Mouse (Mus musculus) forebrain, embryonic 15.5 days (tissue): ENCODE measurements around the gene Zfp729a. TPM values are rescaled to one million over a fixed set of nuclear protein-coding genes. Genes with fewer than 3 reads are reported as not detected.
A peak's percentile ranks its signal among the peaks of the same experiment; 100 is the strongest.
"Not testable (repeated sequence)": the region's sequence is repeated elsewhere in the genome, so short reads cannot be mapped to it uniquely, and the experiment has no call there.

ENCODE experiments used
- ATAC-seq: fragments of 200-750 bp; cut with Nextera tagmentation; replicated peaks from 2 replicates; pipeline ENCODE4 v1.8.0; 2017; ENCODE audit warnings: mild to moderate bottlenecking, moderate TSS enrichment, moderate library complexity
- H3K27ac ChIP-seq: fragments of 300-500 bp; sonication (generic); replicated peaks from 2 replicates; pipeline ENCODE4 v1.5.1; 2015; ENCODE audit warnings: mild to moderate bottlenecking, inconsistent platforms
- H3K27me3 ChIP-seq: fragments of 300-500 bp; sonication (generic); 2 replicates; pipeline ENCODE4 v1.6.1; 2015; ENCODE audit warnings: inconsistent platforms
- H3K36me3 ChIP-seq: fragments of 300-500 bp; sonication (generic); 2 replicates; pipeline ENCODE4 v1.6.1; 2015; ENCODE audit warnings: mild to moderate bottlenecking, inconsistent platforms
- H3K4me1 ChIP-seq: fragments of 300-500 bp; sonication (generic); 2 replicates; pipeline ENCODE4 v1.6.1; 2015; ENCODE audit warnings: inconsistent platforms
- H3K4me2 ChIP-seq: fragments of 300-500 bp; sonication (generic); replicated peaks from 2 replicates; pipeline ENCODE4 v1.6.1; 2015; ENCODE audit warnings: mild to moderate bottlenecking, inconsistent platforms
- H3K4me3 ChIP-seq: fragments of 300-500 bp; sonication (generic); 2 replicates; pipeline ENCODE4 v1.5.1; 2015; ENCODE audit warnings: mild to moderate bottlenecking, inconsistent platforms
- H3K9ac ChIP-seq: fragments of 300-500 bp; sonication (generic); replicated peaks from 2 replicates; pipeline ENCODE4 v1.6.1; 2015; ENCODE audit warnings: mild to moderate bottlenecking, inconsistent platforms
- H3K9me3 ChIP-seq: fragments of 300-500 bp; sonication (generic); 2 replicates; pipeline ENCODE4 v1.6.1; 2016; ENCODE audit warnings: inconsistent platforms
- WGBS: fragments of 180-500 bp; shearing (Covaris S2); methylation state at CpG from one replicate; pipeline ENCODE4 v1.1.7; 2015; ENCODE audit warnings: mixed read lengths; 5-methylcytosine and 5-hydroxymethylcytosine counted together
- polyA plus RNA-seq: library from polyadenylated mRNA; unstranded; fragments of >200 nt; fragmentation: Nextera tagmentation; extraction: Ambion mirVana; gene quantifications from 2 replicates; pipeline ENCODE4 v1.2.1, GENCODE M21; 2015

The Zfp729a gene
- polyA plus RNA-seq = 3.5 and 4.1 TPM in 2 replicates

DNA sequence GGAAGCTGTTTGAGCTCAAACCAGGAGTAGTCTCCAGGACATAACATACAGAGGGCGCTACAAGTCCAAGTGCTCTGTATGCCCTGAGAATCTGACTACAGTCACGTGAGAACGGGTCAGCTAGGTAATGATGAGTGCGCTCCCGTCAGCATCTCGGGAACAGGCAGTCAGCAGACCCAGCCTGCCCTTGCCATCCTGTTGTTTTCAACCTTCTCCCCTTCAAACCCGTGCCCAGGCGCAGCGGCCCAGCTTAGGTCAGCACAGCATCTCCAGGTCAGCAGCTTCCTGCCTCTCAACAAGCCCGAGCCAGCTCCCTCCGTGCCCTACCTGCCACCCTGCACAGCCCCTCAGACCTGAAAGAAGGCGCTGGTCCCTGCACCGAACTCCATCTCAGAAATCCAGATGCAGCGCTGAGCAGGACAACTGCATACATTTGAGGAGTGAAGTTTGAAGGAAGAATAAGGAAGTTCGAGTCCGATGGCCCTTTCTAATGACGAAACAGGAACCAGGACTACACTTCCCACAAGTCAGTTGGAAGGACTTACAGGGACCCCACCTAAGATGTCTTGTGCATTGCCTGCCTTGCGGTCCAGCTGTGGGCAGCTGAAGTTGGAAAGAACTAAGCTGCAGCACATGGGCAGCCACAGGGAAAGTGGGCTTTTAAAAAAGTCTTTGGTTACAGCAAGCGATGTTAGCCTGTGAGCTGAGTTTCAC is at the start of gene Zfp729a, which contains the start of gene Gm49345:
TSS of gene Zfp729a (minus strand) at position 498 of the 714 bp plus-strand sequence.
TSS of gene Gm49345 (minus strand) at position 476 of the 714 bp plus-strand sequence.
- under 1% methylated on average over 19 of the region's 19 CpGs for WGBS
- no peaks in the 10 kb centered on the region for H3K27me3 ChIP-seq
- no peaks in the 10 kb centered on the region for H3K9me3 ChIP-seq
- peak; percentile 99 for ATAC-seq
- peak within 1 kb of the TSS; percentile 72 for H3K9ac ChIP-seq
- no peaks in the 10 kb centered on the region for H3K36me3 ChIP-seq
- peaks cover 9% of the 10 kb centered on the region; the same call in 1 of the 2 replicates for H3K4me1 ChIP-seq
- peak within 1 kb of the TSS; percentile 14; the same call in 1 of the 2 replicates for H3K27ac ChIP-seq
- H3K4me2 ChIP-seq = peak within 1 kb of the TSS; percentile 72
- H3K4me3 ChIP-seq = peak within 1 kb of the TSS; percentile 86

DNA sequence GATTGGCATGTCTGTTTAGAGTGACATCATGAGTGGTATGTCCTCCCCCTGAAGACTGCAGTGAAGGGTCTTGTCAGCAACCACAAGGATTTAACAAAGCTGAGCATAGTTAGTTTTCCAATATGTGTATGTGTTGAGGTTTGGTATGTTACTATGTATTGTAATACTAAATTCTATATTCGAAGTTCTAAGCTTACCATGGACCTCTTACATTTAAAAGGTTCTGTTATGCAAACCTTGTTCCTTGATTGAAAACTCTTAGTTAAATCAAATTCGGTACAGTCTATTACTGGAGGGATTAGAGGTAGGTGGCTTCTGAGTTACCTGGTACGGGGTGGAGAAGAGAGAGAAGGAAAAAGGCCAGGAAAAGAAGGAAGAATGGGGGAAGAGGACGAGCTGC is 49.4 kb upstream of the Zfp729a start, which contains the start of gene Zfp738:
TSS of gene Zfp738 (minus strand) at position 101 of the 400 bp plus-strand sequence.
- H3K36me3 ChIP-seq = no peaks in the 10 kb centered on the region
- no peak within 1 kb of the TSS for H3K4me3 ChIP-seq
- H3K4me2 ChIP-seq = no peak within 1 kb of the TSS
- H3K9me3 ChIP-seq = no peaks in the 10 kb centered on the region
- no peak for ATAC-seq
- H3K9ac ChIP-seq = no peak within 1 kb of the TSS
- WGBS = 77% methylated on average over 4 of the region's 4 CpGs
- H3K27me3 ChIP-seq = no peaks in the 10 kb centered on the region
- peaks cover 8% of the 10 kb centered on the region for H3K4me1 ChIP-seq
- H3K27ac ChIP-seq = no peak within 1 kb of the TSS

DNA sequence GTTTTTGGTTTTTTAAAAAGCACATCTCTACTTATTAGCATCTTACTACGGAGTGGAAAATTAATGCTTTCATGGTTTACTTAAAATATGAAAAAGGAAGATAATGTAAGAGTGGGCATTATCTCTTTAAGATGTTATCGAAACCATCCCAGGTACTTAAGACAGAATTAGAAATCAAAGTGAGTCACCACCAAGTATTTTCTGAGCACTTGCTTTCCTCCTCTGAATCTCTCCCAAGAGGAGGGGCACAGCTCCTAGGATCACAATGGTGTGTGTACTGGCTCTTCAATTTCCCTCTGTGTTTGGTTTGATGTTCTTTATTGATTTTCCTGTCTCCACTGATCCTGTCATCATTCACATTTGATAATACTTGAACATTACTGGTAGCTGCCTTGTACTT is 46.2 kb upstream of the Zfp729a start:
- Histone ChIP-seq H3K9ac (0 out of 2 replicates have a peak overlapping the region, but pooled peaks have one; percentile 79), H3K4me2 (peak overlapping the region; percentile 87), H3K4me3 (peak overlapping the region; percentile 86)
- H3K27me3 ChIP-seq, H3K4me1 ChIP-seq, H3K36me3 ChIP-seq, H3K9me3 ChIP-seq, H3K27ac ChIP-seq: not testable (repeated sequence)
- WGBS = 69% methylated on average over 2 of the region's 2 CpGs
- ATAC-seq = peak; percentile 34

DNA sequence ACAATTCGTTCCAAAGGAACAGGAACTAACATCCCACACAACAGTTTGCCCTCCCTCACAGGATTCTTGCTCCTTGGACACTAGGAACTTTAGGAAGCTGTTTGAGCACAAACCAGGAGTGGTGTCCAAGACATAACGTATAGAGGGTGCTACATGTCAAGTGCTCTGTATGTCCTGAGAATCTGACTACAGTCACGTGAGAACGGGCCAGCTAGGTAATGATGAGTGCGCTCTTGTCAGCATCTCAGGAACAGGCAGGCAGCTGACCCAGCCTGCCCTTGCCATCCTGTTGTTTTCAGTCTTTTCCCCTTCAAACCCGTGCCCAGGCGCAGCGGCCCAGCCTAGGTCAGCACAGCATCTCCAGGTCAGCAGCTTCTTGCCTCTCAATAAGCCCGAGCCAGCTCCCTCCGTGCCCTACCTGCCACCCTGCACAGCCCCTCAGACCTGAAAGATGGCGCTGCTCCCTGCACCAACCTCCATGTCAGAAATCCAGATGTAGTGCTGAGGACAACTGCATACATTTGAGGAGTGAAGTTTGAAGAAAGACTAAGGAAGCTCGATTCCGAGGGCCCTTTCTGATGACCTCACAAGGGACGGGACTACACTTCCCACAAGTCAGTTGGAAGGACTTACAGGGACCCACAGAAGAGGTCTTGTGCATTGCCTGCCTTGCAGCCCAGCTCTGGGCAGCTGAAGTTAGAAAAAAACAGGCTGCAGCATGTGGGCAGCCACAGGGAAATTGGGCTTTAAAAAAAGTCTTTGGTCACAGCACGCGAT is 45.6 kb upstream of the Zfp729a start:
- ATAC-seq = peak; percentile 100
- not testable (repeated sequence) for H3K36me3 ChIP-seq, H3K27me3 ChIP-seq, H3K4me1 ChIP-seq, H3K9me3 ChIP-seq, H3K27ac ChIP-seq
- Histone ChIP-seq H3K4me3 (peak overlapping the region; percentile 86), H3K9ac (peak overlapping the region; percentile 79), H3K4me2 (peak overlapping the region; percentile 87)
- WGBS = 9% methylated on average over 16 of the region's 16 CpGs

DNA sequence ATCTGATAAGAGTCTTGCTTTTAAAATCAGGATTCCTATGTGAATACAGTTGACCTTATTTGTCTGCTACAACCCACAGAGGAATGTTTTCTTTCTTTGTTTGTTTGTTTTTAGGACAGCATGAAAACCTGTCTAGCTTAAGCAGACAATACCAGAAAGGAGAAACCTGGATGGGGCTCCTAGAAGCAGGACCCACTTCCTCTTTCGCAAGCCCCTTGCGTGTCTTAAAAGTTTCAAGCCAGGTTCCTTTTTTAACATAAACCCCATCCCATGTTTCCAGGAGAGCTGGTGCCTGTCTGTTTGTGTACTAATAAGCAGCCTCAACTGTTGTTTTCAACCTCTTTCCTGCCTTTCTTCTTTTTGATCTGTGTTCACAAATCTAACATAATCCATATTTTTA is 37.3 kb upstream of the Zfp729a start:
- no peak overlapping the region for H3K4me2 ChIP-seq
- no peak overlapping the region for H3K9ac ChIP-seq
- no peaks in the 10 kb centered on the region for H3K9me3 ChIP-seq
- ATAC-seq = no peak
- H3K27me3 ChIP-seq = no peaks in the 10 kb centered on the region
- peaks cover 5% of the 10 kb centered on the region for H3K36me3 ChIP-seq
- H3K27ac ChIP-seq = no peak overlapping the region
- no peak overlapping the region for H3K4me3 ChIP-seq
- 97% methylated on average over 2 of the region's 2 CpGs for WGBS
- no peaks in the 10 kb centered on the region for H3K4me1 ChIP-seq

DNA sequence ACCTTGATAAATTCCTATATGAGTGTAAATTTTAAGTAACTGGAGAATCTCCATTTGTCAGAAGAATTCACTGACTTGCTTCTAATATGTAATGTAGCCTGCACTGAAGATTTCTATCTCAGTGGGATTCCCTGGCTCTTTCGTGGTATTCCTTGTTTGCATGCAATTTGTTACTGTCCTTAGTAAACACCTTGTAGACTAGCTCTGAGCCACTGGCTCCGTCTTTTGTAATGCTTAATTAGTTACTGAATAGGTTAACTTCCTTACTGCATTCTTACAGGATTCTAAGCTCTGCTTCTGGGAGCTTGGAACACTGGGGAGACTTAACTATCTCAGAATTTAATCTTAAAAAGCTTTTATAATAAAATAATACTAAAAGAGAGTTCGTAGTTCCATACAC is 14.9 kb upstream of the Zfp729a start:
- WGBS = 22% methylated on average over 3 of the region's 3 CpGs
- no peak overlapping the region for H3K27ac ChIP-seq
- no peaks in the 10 kb centered on the region for H3K9me3 ChIP-seq
- no peak overlapping the region for H3K4me2 ChIP-seq
- no peaks in the 10 kb centered on the region for H3K36me3 ChIP-seq
- no peak overlapping the region for H3K4me3 ChIP-seq
- no peaks in the 10 kb centered on the region for H3K27me3 ChIP-seq
- no peaks in the 10 kb centered on the region for H3K4me1 ChIP-seq
- no peak for ATAC-seq
- no peak overlapping the region for H3K9ac ChIP-seq

DNA sequence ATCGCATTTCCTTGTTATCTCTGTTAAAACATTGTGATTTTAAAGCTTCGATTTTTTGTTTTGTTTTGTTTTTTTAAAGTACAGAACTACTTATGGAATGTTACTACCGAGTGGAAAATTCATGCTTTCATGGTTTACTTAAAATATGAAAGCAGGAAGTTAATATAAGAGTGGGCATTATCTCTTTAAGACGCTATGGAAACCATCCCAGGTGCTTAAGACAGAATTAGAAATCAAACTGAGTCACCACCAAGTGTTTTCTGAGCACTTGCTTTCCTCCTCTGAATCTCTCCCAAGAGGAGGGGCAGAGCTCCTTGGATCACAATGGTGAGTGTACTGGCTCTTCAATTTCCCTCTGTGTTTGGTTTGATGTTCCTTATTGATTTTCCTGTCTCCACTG is 27.5 kb downstream of the Zfp729a start:
- H3K36me3 ChIP-seq = 0 out of 2 replicates have a peak, but pooled peaks cover 2% of the 10 kb centered on the region
- no peak overlapping the region for H3K9ac ChIP-seq
- no peak overlapping the region for H3K4me3 ChIP-seq
- H3K9me3 ChIP-seq = no peaks in the 10 kb centered on the region
- no peak for ATAC-seq
- WGBS = 90% methylated on average over 4 of the region's 4 CpGs
- H3K27ac ChIP-seq = no peak overlapping the region
- no peaks in the 10 kb centered on the region for H3K27me3 ChIP-seq
- peaks cover 9% of the 10 kb centered on the region for H3K4me1 ChIP-seq
- H3K4me2 ChIP-seq = no peak overlapping the region

DNA sequence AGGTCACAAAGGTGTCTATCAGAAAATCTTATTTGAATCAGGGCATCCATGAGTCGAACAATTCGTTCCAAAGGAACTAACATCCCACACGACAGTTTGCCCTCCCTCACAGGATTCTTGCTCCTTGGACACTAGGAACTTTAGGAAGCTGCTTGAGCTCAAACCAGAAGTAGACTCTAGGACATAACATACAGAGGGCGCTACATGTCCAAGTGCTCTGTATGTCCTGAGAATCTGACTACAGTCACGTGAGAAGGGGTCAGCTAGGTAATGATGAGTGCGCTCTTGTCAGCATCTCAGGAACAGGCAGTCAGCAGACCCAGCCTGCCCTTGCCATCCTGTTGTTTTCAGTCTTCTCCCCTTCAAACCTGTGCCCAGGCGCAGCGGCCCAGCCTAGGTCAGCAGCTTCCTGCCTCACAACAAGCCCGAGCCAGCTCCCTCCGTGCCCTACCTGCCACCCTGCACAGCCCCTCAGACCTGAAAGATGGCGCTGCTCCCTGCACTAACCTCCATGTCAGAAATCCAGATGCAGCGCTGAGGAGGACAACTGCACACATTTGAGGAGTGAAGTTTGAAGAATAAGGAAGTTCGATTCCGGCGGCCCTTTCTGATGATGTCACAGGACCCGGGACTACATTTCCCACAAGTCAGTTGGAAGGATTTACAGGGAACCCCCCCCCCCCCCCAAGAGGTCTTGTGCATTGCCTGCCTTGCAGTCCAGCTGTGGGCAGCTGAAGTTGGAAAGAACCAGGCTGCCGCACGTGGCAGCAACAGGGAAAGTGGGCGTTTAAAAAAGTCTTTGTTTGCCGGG is 28.3 kb downstream of the Zfp729a start, which contains the start of gene Zfp729b:
TSS of gene Zfp729b (minus strand) at position 642 of the 811 bp plus-strand sequence.
- Histone ChIP-seq H3K9me3 (no peaks in the 10 kb centered on the region), H3K27ac (peak within 1 kb of the TSS; percentile 69), H3K4me2 (peak within 1 kb of the TSS; percentile 72), H3K9ac (peak within 1 kb of the TSS; percentile 71), H3K4me1 (peaks cover 9% of the 10 kb centered on the region), H3K4me3 (peak within 1 kb of the TSS; percentile 89), H3K27me3 (no peaks in the 10 kb centered on the region), H3K36me3 (0 out of 2 replicates have a peak, but pooled peaks cover 2% of the 10 kb centered on the region)
- ATAC-seq = peak; percentile 97
- WGBS = 2% methylated on average over 20 of the region's 20 CpGs

DNA sequence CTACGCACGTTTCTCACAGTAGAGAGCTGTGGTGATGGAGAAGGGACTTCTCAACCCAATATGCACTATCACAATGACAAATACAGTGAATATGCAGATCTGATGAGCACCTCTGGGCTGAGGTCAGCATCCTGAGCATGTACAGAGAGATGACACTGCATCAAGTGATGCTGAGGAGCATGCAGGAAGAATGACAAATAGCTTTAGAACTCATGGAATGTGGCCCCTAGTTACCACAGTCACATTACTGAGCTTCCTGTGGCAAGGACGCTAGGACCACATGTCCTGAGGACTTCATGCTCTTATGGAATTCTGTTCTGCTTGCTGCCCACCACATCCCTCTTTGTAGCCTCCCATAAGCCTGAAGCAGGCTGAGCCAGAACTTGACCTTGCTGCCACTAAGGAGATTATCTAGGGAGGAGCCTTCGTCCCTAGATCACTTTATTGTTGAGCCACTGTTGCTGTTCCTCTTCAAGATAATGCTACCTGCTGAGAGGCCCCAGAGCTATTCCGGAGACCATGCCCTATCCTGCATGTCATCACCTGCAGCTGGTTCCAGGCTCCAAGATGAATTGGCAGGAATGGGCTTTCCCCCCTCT is 64.9 kb downstream of the Zfp729a start:
- H3K4me3 ChIP-seq = no peak overlapping the region
- no peaks in the 10 kb centered on the region for H3K9me3 ChIP-seq
- no peaks in the 10 kb centered on the region for H3K36me3 ChIP-seq
- no peaks in the 10 kb centered on the region for H3K27me3 ChIP-seq
- H3K9ac ChIP-seq = no peak overlapping the region
- H3K4me1 ChIP-seq = no peaks in the 10 kb centered on the region
- no peak overlapping the region for H3K4me2 ChIP-seq
- ATAC-seq = no peak
- 68% methylated on average over 5 of the region's 5 CpGs for WGBS
- no peak overlapping the region for H3K27ac ChIP-seq
